Mouse (Mus musculus) cortical plate, adult 2 months (tissue): ENCODE measurements around the gene Zfp784.

Experiments
- CTCF ChIP-seq: fragments of 200-500 bp; IDR thresholded peaks from 2 replicates; pipeline ENCODE4 v1.5.1; 2011; ENCODE audit warnings: mild to moderate bottlenecking, control low read depth, low read length; ENCODE audit not compliant: insufficient read depth; ENCODE audit errors: extremely low read depth
- POLR2A ChIP-seq: fragments of 200-500 bp; IDR thresholded peaks from 2 replicates; pipeline ENCODE4 v1.6.1; 2011; ENCODE audit warnings: mild to moderate bottlenecking, low read length, control low read depth; ENCODE audit not compliant: insufficient read depth; ENCODE audit errors: extremely low read depth

DNA sequence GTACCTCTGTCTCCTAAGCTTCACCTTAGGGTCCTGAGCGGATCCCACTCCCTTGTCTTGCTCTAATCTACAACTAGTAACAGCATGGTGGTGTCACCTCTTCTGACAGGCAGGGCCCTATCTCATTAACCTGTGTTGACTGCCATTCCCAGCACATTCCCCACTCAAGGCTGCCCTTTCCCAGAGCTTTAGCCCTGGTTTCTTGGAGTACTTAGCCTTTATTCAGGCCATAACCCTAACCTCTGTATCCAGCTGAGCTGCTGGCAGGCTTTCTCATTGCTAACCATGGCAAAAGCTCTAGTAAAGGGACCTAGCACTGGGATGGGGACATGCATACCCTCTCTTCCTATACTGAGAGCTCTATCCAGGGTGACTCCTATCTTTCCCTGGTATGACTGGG lies 20.4 kb upstream of the Zfp784 start:
- TF ChIP-seq POLR2A (no peak), CTCF (no peak)
